Mouse (Mus musculus): ENCODE measurements around the gene Olfr1391. TPM values are rescaled to one million over a fixed set of nuclear protein-coding genes. Genes with fewer than 3 reads are reported as not detected.
"Not testable (repeated sequence)": the region's sequence is repeated elsewhere in the genome, so short reads cannot be mapped to it uniquely, and the experiment has no call there.

The Olfr1391 gene
- not detected for total RNA-seq (2021)
- long read RNA-seq, experiment 1, result 0 reads
- long read RNA-seq, experiment 2, result 0 reads

GRCm38 (mm10) chr11:49322442-49322841 lies at the start of gene Olfr1391:
Gene Olfr1391 (plus strand): TSS chr11:49322742.
- no peak for DNase-seq (ENCODE audit: low spot score in 2 of 2)

- no peak for DNase-seq (ENCODE audit: low spot score in 2 of 2)
Measured at GRCm38 (mm10) chr11:49273834-49274519, 48.6 kb upstream of the Olfr1391 start.

- no peak for DNase-seq (ENCODE audit: low spot score in 2 of 2)
Measured at GRCm38 (mm10) chr11:49278222-49278621, 44.3 kb upstream of the Olfr1391 start, which contains the start of gene Olfr1393. Gene Olfr1393 (plus strand): TSS chr11:49278304.

- DNase-seq (ENCODE audit: low spot score in 2 of 2), result not testable (repeated sequence)
Measured at GRCm38 (mm10) chr11:49284982-49285381, 37.6 kb upstream of the Olfr1391 start, which contains the start of gene Olfr1392. Gene Olfr1392 (plus strand): TSS chr11:49285282.

- DNase-seq (ENCODE audit: low spot score in 2 of 2), result no peak
Measured at GRCm38 (mm10) chr11:49287251-49287650, 35.3 kb upstream of the Olfr1391 start.

- DNase-seq (ENCODE audit: low spot score in 2 of 2), result peak in 1 of 2 experiments; percentile 20
Measured at GRCm38 (mm10) chr11:49292777-49293176, 29.8 kb upstream of the Olfr1391 start.

GRCm38 (mm10) chr11:49304441-49304840 lies 18.1 kb upstream of the Olfr1391 start, which contains the start of gene Olfr10:
Gene Olfr10 (plus strand): TSS chr11:49304741.
- no peak for DNase-seq (ENCODE audit: low spot score in 2 of 2)

GRCm38 (mm10) chr11:49308547-49308946 lies 14.0 kb upstream of the Olfr1391 start:
- not testable (repeated sequence) for DNase-seq (ENCODE audit: low spot score in 2 of 2)

GRCm38 (mm10) chr11:49326726-49327125 lies 4.2 kb downstream of the Olfr1391 start:
- peak in 1 of 2 experiments; percentile 8 for DNase-seq (ENCODE audit: low spot score in 2 of 2)

GRCm38 (mm10) chr11:49329686-49330085 lies 7.1 kb downstream of the Olfr1391 start:
- no peak for DNase-seq (ENCODE audit: low spot score in 2 of 2)

GRCm38 (mm10) chr11:49334888-49335287 lies 12.3 kb downstream of the Olfr1391 start, which contains the start of gene Olfr1390:
Gene Olfr1390 (plus strand): TSS chr11:49335188.
- DNase-seq (ENCODE audit: low spot score in 2 of 2), result no peak

GRCm38 (mm10) chr11:49337150-49337832 lies 14.7 kb downstream of the Olfr1391 start:
- no peak for DNase-seq (ENCODE audit: low spot score in 2 of 2)

Other genes starting within 250 kb of the Olfr1391 start
- under 1 TPM; 0.31 to 0.65 TPM for gene Ifi47, start 246.2 kb upstream of the Olfr1391 start, total RNA-seq (2021)
- not detected for gene Olfr1396, start 207.9 kb upstream of the Olfr1391 start, total RNA-seq (2021)
- not detected for gene Olfr1395, start 180.5 kb upstream of the Olfr1391 start, total RNA-seq (2021)
- gene Olfr1394, start 168.4 kb upstream of the Olfr1391 start, total RNA-seq (2021), result not detected
- gene Btnl9, start 135.6 kb upstream of the Olfr1391 start, total RNA-seq (2021), result under 1 TPM in 1 of 2 experiments, not detected in 1; 0.07 TPM
- gene Zfp62, start 119.5 kb upstream of the Olfr1391 start, total RNA-seq (2021), result 10 to 100 TPM; 28.2 to 35.5 TPM
- 10 to 100 TPM; 48.7 to 50.9 TPM for gene Mgat1, start 78.6 kb upstream of the Olfr1391 start, total RNA-seq (2021)
- under 1 TPM; 0.14 to 0.26 TPM for gene Olfr1393, start 44.4 kb upstream of the Olfr1391 start, total RNA-seq (2021)
- gene Olfr1392, start 37.5 kb upstream of the Olfr1391 start, total RNA-seq (2021), result not detected
- not detected for gene Olfr10, start 18.0 kb upstream of the Olfr1391 start, total RNA-seq (2021)
- gene Olfr1390, start 12.4 kb downstream of the Olfr1391 start, total RNA-seq (2021), result not detected
- gene Olfr1389, start 100.3 kb downstream of the Olfr1391 start, total RNA-seq (2021), result not detected
- under 1 TPM; 0.28 to 0.33 TPM for gene Olfr1388, start 113.9 kb downstream of the Olfr1391 start, total RNA-seq (2021)
- gene Olfr1387, start 132.6 kb downstream of the Olfr1391 start, total RNA-seq (2021), result not detected
- gene Olfr1386, start 142.3 kb downstream of the Olfr1391 start, total RNA-seq (2021), result not detected
- under 1 TPM; 0.12 to 0.14 TPM for gene Olfr1385, start 166.3 kb downstream of the Olfr1391 start, total RNA-seq (2021)
- not detected for gene Olfr1384, start 184.0 kb downstream of the Olfr1391 start, total RNA-seq (2021)
- under 1 TPM in 1 of 2 experiments, not detected in 1; 0.50 TPM for gene Olfr1383, start 196.9 kb downstream of the Olfr1391 start, total RNA-seq (2021)
- gene Olfr1382, start 205.5 kb downstream of the Olfr1391 start, total RNA-seq (2021), result not detected
- gene Olfr1381, start 220.7 kb downstream of the Olfr1391 start, total RNA-seq (2021), result not detected
- gene Olfr1380, start 234.1 kb downstream of the Olfr1391 start, total RNA-seq (2021), result not detected

All from layer of hippocampus, postnatal 14 days (tissue).